Mouse (Mus musculus) stomach, embryonic 15.5 days (tissue): ENCODE measurements around the gene Cda. TPM values are rescaled to one million over a fixed set of nuclear protein-coding genes. Genes with fewer than 3 reads are reported as not detected.
A peak's percentile ranks its signal among the peaks of the same experiment; 100 is the strongest.

Source experiments
- ATAC-seq: fragments of 200-750 bp; cut with Nextera tagmentation; 2 replicates; pipeline ENCODE4 v1.8.0; 2017; ENCODE audit warnings: low read depth, moderate number of reproducible peaks, moderate TSS enrichment; ENCODE audit not compliant: insufficient read depth, low FRiP score
- H3K27ac ChIP-seq: fragments of 300-500 bp; sonication (generic); 2 replicates; pipeline ENCODE4 v1.5.1; 2015; ENCODE audit warnings: mild to moderate bottlenecking, inconsistent platforms
- H3K27me3 ChIP-seq: fragments of 300-500 bp; sonication (generic); replicated peaks from 2 replicates; pipeline ENCODE4 v1.6.1; 2015; ENCODE audit warnings: inconsistent platforms
- H3K36me3 ChIP-seq: fragments of 300-500 bp; sonication (generic); 2 replicates; pipeline ENCODE4 v1.6.1; 2015; ENCODE audit warnings: inconsistent platforms
- H3K4me1 ChIP-seq: fragments of 300-500 bp; sonication (generic); 2 replicates; pipeline ENCODE4 v1.6.1; 2015; ENCODE audit warnings: inconsistent platforms
- H3K4me2 ChIP-seq: fragments of 300-500 bp; sonication (generic); 2 replicates; pipeline ENCODE4 v1.6.1; 2015; ENCODE audit warnings: mild to moderate bottlenecking, inconsistent platforms
- H3K4me3 ChIP-seq: fragments of 300-500 bp; sonication (generic); replicated peaks from 2 replicates; pipeline ENCODE4 v1.5.1; 2015; ENCODE audit warnings: inconsistent platforms
- H3K9ac ChIP-seq: fragments of 300-500 bp; sonication (generic); 2 replicates; pipeline ENCODE4 v1.6.1; 2015; ENCODE audit warnings: inconsistent platforms
- H3K9me3 ChIP-seq: fragments of 300-500 bp; sonication (generic); 2 replicates; pipeline ENCODE4 v1.6.1; 2016; ENCODE audit warnings: inconsistent platforms
- WGBS: fragments of 180-500 bp; shearing (Covaris S2); methylation state at CpG from one replicate; pipeline ENCODE4 v1.1.7; 2015; 5-methylcytosine and 5-hydroxymethylcytosine counted together
- polyA plus RNA-seq: library from polyadenylated mRNA; unstranded; fragments of >200 nt; fragmentation: Nextera tagmentation; extraction: Ambion mirVana; gene quantifications from 2 replicates; pipeline ENCODE4 v1.2.1, GENCODE M21; 2015

Gene Cda
- polyA plus RNA-seq, 1 experiment from 2014 or later, result 14.5 TPM

DNA sequence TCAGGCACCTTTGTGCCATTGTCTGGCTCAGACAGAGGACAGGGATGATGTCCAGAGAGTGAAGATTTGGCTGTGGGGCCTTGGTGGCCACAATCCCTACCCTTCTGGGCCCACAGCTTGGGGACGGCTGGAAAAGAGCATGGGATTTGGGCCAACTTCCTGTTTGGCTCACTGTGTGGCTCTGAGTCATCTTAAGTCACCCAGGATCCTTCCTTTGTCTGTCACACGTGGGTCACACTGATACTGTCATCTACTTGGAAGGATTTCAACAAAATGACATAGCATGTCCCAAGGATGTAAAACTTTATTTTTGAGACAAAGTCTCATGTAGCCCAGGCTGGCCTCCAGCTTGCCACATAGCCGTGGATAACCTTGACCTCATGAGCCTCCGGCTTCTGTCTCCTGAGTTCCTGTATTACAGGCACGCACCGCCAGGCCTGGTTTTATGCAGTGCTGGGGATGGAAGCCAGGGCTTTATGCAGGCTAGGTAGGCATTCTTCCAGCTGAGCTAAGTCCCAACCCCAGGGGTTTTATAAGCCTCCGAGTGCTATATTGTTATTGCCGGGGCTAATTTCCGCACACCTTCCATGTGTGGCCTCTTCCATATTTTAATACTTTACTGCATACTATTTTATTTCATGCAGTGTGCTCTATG is 22.8 kb downstream of the Cda start:
- Histone ChIP-seq H3K27ac (no peak overlapping the region), H3K4me1 (no peaks in the 10 kb centered on the region), H3K4me3 (no peak overlapping the region), H3K36me3 (no peaks in the 10 kb centered on the region), H3K9me3 (no peaks in the 10 kb centered on the region), H3K9ac (no peak overlapping the region), H3K4me2 (no peak overlapping the region), H3K27me3 (no peaks in the 10 kb centered on the region)
- WGBS, result 75% methylated on average over 9 of the region's 9 CpGs
- ATAC-seq, result no peak

DNA sequence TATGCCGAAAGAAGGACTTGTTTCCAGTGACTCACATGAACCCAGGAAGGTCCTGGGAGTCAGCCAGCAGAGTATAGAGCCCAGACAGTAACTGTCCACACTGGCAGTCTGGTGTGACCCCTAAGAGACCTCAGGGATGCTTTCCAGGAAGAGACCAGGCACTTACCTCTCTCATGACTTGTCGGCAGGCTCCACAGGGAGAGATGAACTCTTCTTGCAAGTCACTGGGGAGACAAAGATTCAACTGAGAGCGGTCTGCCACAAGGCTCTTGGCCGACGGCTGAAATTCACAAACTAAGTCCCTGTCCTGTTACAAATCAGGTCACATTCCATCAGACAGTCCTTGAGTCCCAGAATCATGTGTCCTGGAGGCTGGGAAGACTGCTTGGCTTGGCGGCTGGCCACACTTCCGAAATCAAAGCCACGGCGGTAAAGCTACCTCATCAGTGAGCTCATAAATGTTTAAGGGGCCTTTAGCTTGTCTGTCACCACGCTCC is 24.4 kb downstream of the Cda start:
- Histone ChIP-seq H3K4me1 (no peaks in the 10 kb centered on the region), H3K27me3 (no peaks in the 10 kb centered on the region), H3K9me3 (no peaks in the 10 kb centered on the region), H3K4me2 (no peak overlapping the region), H3K4me3 (no peak overlapping the region), H3K27ac (peak overlapping the region; percentile 66), H3K9ac (no peak overlapping the region), H3K36me3 (no peaks in the 10 kb centered on the region)
- WGBS, result 76% methylated on average over 10 of the region's 10 CpGs
- ATAC-seq, result no peak

GRCm38 (mm10) chr4:138342778-138343177 is 25.0 kb downstream of the Cda start:
- H3K27me3 ChIP-seq, result no peaks in the 10 kb centered on the region
- H3K27ac ChIP-seq, result peak overlapping the region; percentile 66
- H3K9me3 ChIP-seq, result no peaks in the 10 kb centered on the region
- no peak overlapping the region for H3K4me2 ChIP-seq
- peak; percentile 67 for ATAC-seq
- no peak overlapping the region for H3K9ac ChIP-seq
- no peaks in the 10 kb centered on the region for H3K36me3 ChIP-seq
- no peak overlapping the region for H3K4me3 ChIP-seq
- 53% methylated on average over 6 of the region's 6 CpGs for WGBS
- no peaks in the 10 kb centered on the region for H3K4me1 ChIP-seq

- no peak overlapping the region for H3K4me3 ChIP-seq
- no peak overlapping the region for H3K27ac ChIP-seq
- ATAC-seq, result no peak
- H3K27me3 ChIP-seq, result no peaks in the 10 kb centered on the region
- no peaks in the 10 kb centered on the region for H3K36me3 ChIP-seq
- no peaks in the 10 kb centered on the region for H3K9me3 ChIP-seq
- 76% methylated on average over 7 of the region's 7 CpGs for WGBS
- no peaks in the 10 kb centered on the region for H3K4me1 ChIP-seq
- no peak overlapping the region for H3K9ac ChIP-seq
- no peak overlapping the region for H3K4me2 ChIP-seq
Observed at GRCm38 (mm10) chr4:138342048-138342447, 25.7 kb downstream of the Cda start.

DNA sequence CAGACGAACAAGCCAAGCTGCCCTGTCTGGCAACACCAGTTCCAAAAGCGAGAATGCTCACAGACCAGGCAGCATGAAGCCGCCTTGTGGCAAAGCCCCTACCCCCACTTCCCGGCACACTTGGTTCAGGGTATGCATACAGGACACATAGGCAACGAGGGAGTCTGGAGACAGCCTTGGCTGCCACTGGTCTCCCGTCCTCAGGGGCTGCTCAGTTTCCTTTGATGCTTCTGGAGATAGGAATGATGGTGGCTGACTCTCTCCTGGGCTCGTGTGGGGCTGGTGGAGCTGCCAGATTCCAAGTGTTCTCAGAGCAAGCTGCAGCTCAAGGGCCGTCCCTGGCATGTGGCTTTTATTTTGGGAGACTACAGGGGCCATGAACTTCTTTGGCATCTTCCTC is 26.4 kb downstream of the Cda start:
- Histone ChIP-seq H3K4me1 (no peaks in the 10 kb centered on the region), H3K4me2 (no peak overlapping the region), H3K9ac (no peak overlapping the region), H3K27ac (no peak overlapping the region), H3K36me3 (no peaks in the 10 kb centered on the region), H3K27me3 (no peaks in the 10 kb centered on the region), H3K4me3 (no peak overlapping the region), H3K9me3 (no peaks in the 10 kb centered on the region)
- 71% methylated on average over 8 of the region's 8 CpGs for WGBS
- no peak for ATAC-seq

DNA sequence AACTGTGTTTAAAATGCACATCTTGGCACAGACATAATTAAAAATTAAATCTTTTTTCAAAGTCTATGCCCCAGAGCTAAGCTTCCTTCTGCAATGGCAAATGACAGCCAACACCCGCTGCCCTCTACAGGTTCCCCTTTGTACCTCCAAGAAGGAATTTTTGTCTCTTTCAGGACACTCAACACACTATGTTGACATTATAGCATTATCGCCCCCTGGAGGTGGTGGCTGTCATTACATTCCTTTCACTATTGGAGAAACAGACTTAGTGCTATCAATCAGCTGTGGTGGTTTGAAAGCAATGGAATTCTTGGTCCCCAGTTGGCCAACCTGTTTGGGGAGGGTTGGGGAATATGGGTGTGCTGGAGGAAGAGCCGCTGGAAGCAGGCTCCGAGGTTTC is 27.8 kb downstream of the Cda start:
- H3K9me3 ChIP-seq, result no peaks in the 10 kb centered on the region
- H3K36me3 ChIP-seq, result no peaks in the 10 kb centered on the region
- H3K4me1 ChIP-seq, result no peaks in the 10 kb centered on the region
- no peak for ATAC-seq
- H3K27me3 ChIP-seq, result no peaks in the 10 kb centered on the region
- H3K27ac ChIP-seq, result no peak overlapping the region
- H3K9ac ChIP-seq, result no peak overlapping the region
- 29% methylated on average over 4 of the region's 4 CpGs for WGBS
- H3K4me2 ChIP-seq, result no peak overlapping the region
- H3K4me3 ChIP-seq, result no peak overlapping the region

DNA sequence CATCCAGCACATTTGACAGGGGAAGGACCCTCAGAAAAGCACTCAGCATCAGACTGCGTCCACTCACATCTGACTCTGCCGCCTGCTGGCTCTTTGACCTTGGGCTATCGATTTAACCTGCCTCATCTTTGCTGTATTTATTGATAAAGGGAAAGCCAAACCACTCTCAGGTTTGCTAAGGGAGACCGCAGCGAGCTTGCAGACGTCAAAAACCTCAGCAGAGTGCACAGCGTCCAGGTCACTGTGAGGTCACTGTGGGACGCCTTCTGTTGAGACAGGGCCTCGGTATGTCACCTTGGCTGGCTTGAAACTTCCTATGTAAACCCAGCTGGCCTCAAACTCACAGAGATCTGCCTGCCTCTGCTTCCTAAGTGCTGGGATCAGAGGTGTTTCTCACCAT is 30.5 kb downstream of the Cda start:
- WGBS, result 52% methylated on average over 9 of the region's 9 CpGs
- H3K4me3 ChIP-seq, result no peak overlapping the region
- no peaks in the 10 kb centered on the region for H3K9me3 ChIP-seq
- no peak overlapping the region for H3K4me2 ChIP-seq
- no peaks in the 10 kb centered on the region for H3K27me3 ChIP-seq
- no peak for ATAC-seq
- no peaks in the 10 kb centered on the region for H3K36me3 ChIP-seq
- no peaks in the 10 kb centered on the region for H3K4me1 ChIP-seq
- H3K27ac ChIP-seq, result no peak overlapping the region
- no peak overlapping the region for H3K9ac ChIP-seq

DNA sequence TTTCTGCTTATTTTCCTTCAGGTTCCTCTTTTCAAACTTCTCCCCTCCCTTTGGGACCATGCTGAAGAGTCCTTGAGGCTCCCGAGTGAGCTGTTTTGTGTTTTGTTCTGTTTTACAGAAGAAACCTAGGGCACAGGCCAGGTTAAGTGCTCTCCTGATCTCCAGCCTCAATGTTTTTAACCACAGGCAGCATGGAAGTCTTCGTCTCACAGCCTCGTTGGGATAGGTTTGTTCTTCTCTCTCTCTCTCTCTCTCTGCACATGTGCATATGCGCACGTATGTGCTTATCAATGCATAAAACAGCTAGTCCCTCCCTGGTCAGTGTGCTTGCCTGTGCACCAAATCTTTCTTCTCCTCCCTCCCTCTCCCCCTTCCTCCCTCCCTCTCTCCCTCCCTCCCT is 30.9 kb downstream of the Cda start:
- Histone ChIP-seq H3K9me3 (no peaks in the 10 kb centered on the region), H3K27ac (no peak overlapping the region), H3K36me3 (no peaks in the 10 kb centered on the region), H3K9ac (no peak overlapping the region), H3K4me2 (no peak overlapping the region), H3K4me3 (no peak overlapping the region), H3K4me1 (no peaks in the 10 kb centered on the region), H3K27me3 (no peaks in the 10 kb centered on the region)
- WGBS, result 56% methylated on average over 5 of the region's 5 CpGs
- no peak for ATAC-seq

- no peak overlapping the region for H3K9ac ChIP-seq
- no peaks in the 10 kb centered on the region for H3K9me3 ChIP-seq
- no peaks in the 10 kb centered on the region for H3K4me1 ChIP-seq
- no peak for ATAC-seq
- H3K4me2 ChIP-seq, result no peak overlapping the region
- H3K4me3 ChIP-seq, result no peak overlapping the region
- H3K36me3 ChIP-seq, result no peaks in the 10 kb centered on the region
- 85% methylated on average over 6 of the region's 6 CpGs for WGBS
- H3K27ac ChIP-seq, result no peak overlapping the region
- no peaks in the 10 kb centered on the region for H3K27me3 ChIP-seq
Observed at GRCm38 (mm10) chr4:138335648-138336047, 32.1 kb downstream of the Cda start.

DNA sequence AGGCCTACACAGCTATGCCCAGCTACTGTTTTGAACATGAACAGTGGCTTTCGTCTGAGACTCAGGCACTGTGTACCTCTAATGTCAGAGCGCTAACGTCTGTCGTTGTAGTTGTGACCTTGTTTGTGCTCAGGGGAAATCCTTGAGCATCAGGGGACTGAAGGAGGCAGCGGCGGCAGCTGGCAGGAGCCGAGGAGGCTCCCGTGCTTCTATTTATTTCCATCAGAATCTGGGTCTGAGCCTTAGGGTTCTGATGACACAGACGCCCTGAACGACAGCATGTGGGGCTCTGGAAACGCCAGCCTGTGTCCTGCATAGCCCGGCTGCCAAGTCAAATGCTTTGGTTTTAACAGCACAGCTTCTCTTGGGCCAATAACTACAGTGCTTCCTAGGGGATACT is 32.8 kb downstream of the Cda start:
- no peaks in the 10 kb centered on the region for H3K27me3 ChIP-seq
- no peak overlapping the region for H3K27ac ChIP-seq
- WGBS, result 81% methylated on average over 12 of the region's 12 CpGs
- H3K36me3 ChIP-seq, result no peaks in the 10 kb centered on the region
- no peaks in the 10 kb centered on the region for H3K9me3 ChIP-seq
- no peak for ATAC-seq
- H3K9ac ChIP-seq, result no peak overlapping the region
- H3K4me3 ChIP-seq, result no peak overlapping the region
- H3K4me1 ChIP-seq, result no peaks in the 10 kb centered on the region
- no peak overlapping the region for H3K4me2 ChIP-seq

- 71% methylated on average over 4 of the region's 4 CpGs for WGBS
- H3K9ac ChIP-seq, result no peak overlapping the region
- no peak overlapping the region for H3K4me3 ChIP-seq
- H3K4me1 ChIP-seq, result no peaks in the 10 kb centered on the region
- ATAC-seq, result peak; percentile 72
- no peaks in the 10 kb centered on the region for H3K27me3 ChIP-seq
- no peak overlapping the region for H3K27ac ChIP-seq
- H3K36me3 ChIP-seq, result no peaks in the 10 kb centered on the region
- H3K9me3 ChIP-seq, result no peaks in the 10 kb centered on the region
- H3K4me2 ChIP-seq, result no peak overlapping the region
Observed at GRCm38 (mm10) chr4:138333135-138333534, 34.7 kb downstream of the Cda start.

DNA sequence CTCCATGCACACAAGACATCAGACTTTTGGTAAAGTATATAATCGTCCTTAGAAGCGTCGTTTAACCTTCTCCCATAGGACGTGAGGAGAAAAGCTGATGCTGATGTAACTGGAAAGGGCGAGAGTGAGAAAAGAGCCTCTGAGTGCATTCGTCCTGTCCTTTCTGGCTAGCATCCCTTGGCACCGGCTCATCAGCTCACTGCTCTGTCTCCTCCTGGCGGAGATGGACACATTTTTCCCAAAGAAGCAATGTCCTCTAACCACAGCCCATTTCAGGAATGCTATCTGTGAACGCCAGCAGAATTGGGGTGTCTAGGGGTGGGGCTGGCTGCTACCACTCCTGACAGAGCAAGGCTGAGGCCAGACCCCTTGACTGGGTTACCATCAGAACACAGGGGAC is 36.1 kb downstream of the Cda start:
- H3K36me3 ChIP-seq, result no peaks in the 10 kb centered on the region
- no peak overlapping the region for H3K4me3 ChIP-seq
- H3K4me2 ChIP-seq, result no peak overlapping the region
- H3K9ac ChIP-seq, result no peak overlapping the region
- 77% methylated on average over 9 of the region's 9 CpGs for WGBS
- H3K4me1 ChIP-seq, result no peaks in the 10 kb centered on the region
- no peaks in the 10 kb centered on the region for H3K27me3 ChIP-seq
- H3K27ac ChIP-seq, result no peak overlapping the region
- ATAC-seq, result no peak
- H3K9me3 ChIP-seq, result no peaks in the 10 kb centered on the region

DNA sequence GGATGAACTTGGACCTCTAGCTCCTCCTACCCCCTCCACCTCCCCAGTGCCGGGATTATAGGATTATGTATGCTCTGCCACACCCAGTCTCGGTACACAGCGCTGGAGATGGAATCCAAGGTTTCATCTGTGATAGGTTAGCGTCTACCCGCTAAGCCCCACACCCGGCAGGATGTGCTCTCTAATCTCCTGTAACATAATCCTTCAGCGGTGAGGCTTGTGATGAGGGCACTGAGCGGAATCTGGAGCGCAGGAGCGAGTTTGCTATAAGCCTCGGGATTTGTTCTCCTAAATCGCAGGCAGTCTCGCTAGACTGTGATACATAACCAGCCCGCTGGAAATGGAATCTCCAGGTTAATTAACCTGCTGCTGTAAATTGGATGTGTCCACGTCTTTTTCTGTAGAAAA is 37.5 kb downstream of the Cda start:
- no peak overlapping the region for H3K27ac ChIP-seq
- H3K4me1 ChIP-seq, result peaks cover 4% of the 10 kb centered on the region; the same call in 1 of the 2 replicates
- ATAC-seq, result no peak
- no peaks in the 10 kb centered on the region for H3K9me3 ChIP-seq
- no peak overlapping the region for H3K4me2 ChIP-seq
- H3K4me3 ChIP-seq, result no peak overlapping the region
- no peak overlapping the region for H3K9ac ChIP-seq
- no peaks in the 10 kb centered on the region for H3K36me3 ChIP-seq
- no peaks in the 10 kb centered on the region for H3K27me3 ChIP-seq
- WGBS, result 17% methylated on average over 15 of the region's 15 CpGs
